Mouse (Mus musculus): Measurements from ENCODE around the gene Cmtm8. TPM values are rescaled to one million over a fixed set of nuclear protein-coding genes. Genes with fewer than 3 reads are reported as not detected.

Gene Cmtm8
- total RNA-seq, 2 experiments from 2014 or later: 3.1 to 4.3 TPM

DNA sequence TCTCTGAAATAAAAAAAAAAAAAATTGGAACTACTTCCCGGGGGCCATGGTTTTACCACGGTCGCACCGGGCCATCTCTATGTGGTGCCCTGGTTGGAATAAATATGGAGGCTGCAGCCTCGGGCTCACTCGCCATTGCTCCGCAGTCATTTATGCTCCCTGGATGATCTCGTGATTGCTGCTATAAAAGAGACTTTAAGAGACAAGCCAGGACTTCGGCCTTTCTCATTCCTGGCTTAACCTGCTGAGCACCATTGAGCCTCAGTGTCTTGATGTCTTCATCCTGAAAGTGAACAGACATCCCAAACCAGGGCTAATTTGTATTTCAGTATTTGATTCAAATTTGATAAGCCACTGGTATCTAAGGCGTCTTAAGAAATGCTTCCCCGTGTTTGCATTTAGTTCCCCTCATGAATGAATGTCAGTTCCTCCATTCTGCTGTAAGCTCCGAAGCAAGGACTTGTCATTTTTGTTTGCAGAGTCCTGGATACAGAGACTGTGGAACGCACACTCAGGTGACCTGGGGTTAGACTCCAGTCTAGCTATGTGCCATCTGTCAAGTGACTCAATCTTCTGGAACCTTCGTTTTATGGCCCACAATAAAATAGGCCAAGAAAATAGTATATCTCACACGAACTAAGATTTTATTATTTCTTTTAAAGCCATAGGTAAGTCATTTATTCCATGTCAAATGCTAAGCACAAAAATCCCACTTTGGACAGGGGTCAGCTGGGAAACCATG, 22.2 kb downstream of the Cmtm8 start:
- DNase-seq: no peak

DNA sequence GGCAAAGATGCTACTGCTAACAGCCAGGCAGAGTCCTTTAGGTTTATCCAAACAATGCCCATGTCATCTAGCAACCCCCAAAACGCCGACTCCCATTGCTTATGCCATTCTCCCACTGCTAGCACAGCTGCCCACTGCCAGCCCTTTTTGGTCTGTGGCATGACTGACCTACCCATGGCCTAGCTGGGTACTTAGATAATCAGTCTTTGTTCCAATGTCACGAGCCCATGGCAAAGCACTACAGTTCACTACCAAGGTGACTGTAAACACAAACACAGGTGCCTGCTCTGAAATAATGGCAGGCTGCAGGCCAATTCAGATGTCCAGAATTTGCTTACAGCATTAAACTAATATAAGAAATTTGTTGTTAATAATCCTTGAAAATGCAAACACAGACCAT, 25.0 kb downstream of the Cmtm8 start:
- DNase-seq: no peak

DNA sequence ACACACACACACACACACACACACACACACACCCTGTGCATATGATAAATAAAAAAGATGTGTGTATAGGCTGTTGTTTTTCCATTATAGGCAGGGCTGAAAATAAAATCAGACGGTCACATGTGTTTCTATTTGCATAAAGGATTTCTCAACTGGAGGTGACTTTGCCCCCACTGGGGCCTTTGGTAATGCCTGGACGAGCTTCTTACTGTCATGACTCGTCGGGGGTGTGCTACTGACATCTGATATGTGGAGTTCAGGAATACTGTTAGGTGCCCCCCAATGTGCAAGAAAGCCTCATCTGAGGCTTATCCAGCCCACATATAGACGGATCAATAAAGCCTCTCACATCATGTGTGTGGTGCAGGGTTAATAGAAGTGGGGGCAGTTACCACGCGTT, 26.9 kb downstream of the Cmtm8 start:
- DNase-seq: no peak

DNA sequence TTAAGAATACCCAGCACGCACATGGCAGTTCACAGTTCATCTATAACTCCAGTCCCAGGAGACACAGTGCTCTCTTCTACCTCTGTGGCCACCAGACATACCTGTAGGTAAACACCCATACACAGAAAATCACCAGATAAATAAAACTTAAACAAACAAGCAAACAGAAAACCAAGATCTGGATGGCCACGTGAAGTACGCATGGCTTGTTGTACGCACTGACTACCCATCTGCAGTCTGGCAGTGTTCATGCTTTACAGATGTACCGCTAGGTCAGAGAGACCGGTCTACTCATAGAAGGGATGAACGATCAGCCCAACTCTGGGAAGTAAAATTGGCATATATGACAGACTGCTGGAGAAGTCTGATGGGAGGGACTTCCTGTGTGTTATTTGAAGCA, 27.8 kb downstream of the Cmtm8 start:
- DNase-seq: no peak

DNA sequence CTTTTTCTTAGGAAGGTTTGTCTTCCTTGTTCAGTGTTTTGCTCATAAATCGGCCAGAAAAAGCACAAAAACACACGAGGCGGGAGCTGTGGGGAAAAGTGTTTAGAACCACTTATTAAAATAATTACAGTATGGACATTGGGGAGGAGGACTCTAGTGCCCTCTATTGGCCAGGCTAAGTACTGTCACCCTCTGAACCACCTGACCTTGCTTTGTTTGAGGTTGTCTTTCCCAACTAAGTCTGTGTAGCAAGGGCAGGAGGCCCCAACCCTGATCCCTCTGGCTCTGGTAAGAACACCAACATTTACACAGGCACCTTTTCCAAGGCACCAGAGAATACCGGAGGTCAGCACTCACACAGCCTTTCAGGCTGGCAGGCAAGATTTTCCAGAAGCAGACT, 28.6 kb downstream of the Cmtm8 start:
- peak; percentile 27 for DNase-seq

DNA sequence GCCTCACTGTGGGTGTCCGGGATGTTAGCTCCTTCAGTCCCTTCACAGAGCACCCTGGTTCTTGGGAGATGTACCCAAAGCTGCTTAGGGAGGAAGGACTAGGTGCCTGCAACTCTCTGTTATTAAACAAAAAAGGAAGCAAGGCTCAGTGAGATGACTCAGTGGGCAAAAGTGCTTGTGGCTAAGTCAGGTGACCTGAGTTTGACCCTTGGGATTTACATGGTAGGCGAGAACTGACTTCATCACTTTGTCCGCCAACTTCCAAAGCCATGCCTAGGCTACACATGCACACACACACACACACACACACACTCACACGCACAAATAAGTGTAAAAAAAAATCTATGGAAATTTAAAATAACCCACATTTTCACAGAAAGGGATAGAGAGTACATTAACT, 32.0 kb downstream of the Cmtm8 start:
- DNase-seq: no peak

DNA sequence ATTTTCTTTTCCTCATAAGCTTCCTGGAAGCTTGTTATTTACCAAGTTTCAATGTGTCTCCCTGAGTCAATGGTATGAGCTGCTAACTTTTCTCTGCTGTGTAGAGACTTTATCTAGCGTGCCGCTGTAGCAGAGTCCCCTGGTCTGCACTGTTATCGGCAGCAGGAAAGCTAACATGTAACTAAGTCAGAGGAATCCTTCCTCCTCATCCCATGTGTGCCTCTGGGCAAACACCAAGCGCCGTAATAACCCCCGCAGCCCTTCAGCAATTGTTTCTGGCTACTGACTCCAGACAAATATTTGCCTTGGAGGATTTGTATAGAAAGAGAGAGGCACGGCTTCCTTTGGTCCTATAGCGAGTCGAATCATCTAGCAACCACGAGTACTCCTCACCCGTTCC, 33.1 kb downstream of the Cmtm8 start:
- no peak for DNase-seq

DNA sequence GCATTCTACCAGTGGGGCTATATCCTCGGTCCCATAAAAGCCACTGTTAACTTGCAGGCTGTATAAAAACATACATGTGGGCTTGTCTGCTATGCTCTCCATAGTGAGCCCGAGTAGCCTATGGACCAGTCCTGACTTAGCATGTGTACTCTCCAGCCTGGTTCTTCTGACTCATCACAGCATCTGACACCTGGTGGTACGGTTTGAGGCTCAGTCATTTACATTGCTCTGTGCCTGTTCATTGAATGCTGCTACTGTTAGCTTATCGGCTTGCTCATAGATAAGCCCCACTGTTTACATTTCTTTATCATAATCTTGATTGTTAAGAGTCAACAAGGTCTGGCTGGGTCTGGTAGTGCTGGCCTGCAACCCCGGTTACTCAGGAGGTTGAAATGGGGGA, 35.3 kb downstream of the Cmtm8 start:
- DNase-seq: no peak

DNA sequence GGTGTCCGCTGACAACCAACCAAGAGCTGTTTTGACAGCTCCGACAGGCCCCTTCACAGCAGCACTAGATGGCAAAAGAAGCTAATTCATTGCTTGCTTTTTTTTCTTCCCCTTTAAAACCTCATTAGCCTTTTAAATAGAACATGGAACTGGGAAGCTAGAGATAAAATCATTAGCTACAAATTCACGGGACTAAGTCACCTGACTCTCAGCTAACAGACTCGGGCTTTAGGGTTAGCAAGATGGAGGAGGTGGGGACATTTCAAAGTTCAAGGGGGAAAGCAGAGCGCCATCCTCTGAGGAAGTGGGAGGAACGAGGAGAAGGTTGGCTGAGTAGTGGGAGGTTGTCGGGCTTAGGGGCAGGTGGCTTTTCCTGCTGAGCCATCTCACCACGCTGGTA, 36.7 kb downstream of the Cmtm8 start:
- DNase-seq: no peak

DNA sequence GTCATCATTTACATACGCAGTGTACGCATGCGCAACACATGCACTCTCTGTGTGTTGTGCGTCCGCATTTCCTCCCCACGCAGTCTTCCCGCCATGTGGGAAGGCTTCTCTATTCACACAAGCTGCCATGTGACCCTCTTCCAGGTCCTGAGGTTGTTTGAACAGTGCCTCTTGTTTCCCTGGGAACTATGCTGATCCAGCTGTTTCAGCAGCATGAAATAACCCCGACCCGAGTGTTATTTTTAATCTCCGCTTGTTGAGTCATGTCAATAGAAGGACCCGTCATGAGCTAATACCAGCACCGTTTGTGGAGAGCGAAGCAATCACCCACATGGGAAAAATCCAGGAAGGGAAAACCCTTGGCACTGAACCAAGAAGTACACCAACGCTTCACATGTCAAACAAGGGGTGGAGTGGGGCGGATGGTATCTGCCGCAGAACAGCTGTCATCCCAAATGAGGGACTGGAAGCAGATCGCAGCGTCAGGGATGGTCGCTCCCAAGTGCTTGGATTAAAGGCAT, 38.7 kb downstream of the Cmtm8 start:
- DNase-seq: no peak

DNA sequence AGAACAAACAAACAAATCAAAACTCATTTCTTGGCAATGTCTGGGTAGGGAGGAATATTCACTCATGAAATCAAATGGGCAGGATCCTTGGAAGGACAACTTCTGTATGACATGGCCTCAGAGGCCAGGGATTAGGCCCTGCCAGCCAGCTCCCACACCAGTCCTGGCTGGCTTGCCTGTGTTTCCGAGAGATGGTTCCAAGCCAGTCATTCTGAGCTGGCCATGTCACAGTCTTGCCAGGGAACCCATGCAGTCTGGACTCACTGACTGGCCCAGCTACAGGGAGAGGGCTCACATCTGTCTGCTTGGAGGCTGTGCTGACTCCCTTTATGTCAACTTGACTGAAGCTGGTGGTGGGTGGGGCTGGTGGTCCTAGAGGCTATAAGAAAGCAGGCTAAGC, 41.8 kb downstream of the Cmtm8 start:
- peak; percentile 42 for DNase-seq

DNA sequence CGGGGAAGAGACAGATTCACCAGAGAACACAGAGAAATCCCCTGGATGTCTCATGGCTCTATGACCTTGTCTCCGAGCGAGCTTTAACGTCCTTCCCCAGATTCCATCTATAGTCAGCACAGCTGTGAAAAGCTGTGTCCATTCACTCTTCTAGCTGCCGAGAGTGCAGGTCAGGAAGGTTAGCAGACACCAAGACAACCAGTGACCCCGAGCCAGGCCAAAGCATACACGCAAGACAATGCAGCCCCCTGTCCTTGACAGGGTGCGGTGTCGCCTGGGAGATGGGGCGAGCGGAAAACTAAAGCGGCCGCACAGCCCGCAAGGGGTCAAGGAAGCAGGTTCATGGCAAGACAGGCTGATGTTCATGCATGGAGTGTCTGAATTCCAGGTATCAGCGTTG, 42.7 kb downstream of the Cmtm8 start:
- DNase-seq: no peak

DNA sequence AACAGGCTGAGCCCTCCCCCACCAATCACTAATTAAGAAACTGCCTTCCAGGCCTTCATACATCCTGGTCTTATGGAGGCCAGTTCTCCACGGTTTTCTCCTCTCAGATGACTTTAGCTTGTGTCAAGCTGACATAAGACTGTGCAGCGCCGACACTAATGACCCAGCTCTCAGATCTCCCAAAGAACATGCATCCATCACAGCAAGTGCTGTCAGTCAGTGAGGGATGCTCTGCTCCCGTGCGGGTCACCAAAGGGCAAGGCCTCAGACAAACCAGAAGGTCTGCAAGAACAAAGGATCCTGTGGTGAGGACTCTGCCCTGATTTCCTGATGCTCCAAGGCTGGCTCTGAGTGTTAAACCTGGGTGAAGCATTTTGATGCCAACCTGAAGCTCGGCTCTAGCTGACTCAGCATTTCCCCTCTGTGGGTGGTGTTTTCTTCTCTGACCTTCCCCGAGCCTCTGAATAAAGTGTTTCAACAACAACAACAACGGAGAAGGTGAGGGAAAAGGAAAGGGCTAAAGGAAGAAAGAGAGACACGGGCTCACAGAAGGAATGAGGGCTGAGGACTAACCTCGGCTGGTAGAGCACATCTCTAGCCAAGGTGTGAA, 44.4 kb downstream of the Cmtm8 start:
- no peak for DNase-seq

DNA sequence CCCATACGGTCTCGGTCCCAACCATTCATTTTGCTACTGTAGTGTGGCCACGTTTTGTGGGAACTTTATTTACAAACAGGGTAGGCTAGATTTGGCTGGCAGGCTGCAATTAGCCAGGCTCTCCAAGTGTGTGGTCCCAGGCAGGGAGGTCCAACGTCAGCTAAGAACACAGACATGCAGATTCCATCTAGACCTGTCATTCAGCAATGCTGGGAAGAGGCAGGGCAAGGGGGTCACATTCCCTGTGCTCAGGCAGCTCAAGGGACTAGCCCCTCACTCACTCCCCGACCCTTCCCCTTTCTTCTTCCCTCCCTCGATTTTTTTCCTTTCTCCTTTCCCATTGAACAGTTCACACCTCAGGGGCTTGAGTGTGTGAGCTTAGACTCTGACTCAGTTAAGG, 45.1 kb downstream of the Cmtm8 start:
- no peak for DNase-seq

DNA sequence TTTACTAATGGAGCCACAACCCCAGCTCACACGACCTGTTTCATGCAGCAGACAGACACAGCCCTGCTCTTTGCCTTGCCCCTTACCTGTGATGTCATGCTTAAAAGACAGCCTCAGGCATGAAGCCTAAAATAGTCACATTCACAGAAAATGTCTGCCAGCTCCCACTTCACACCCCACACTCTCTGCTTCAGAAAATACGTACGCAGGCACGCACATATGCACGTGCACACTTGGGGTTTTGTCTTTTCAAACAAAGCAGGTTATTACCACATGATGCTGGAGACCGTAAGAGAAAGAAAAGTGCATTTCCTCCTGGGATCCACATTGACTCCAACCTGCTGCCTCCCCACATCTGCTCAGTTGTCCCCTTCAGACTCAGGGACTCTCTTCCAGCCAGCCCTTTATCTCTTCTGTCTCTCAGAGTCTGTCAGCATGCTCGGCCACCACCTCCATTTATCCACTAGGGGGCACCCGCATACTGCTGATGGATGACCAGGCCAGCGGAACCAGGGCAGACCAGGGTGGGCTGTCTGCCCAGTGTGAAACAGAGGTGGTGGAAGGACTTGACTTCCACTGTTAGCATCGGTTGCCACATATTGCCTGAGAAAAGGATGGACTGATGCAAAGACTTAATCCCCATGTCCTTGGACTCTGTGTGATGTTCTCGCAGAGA, 46.5 kb downstream of the Cmtm8 start:
- DNase-seq: peak; percentile 88

DNA sequence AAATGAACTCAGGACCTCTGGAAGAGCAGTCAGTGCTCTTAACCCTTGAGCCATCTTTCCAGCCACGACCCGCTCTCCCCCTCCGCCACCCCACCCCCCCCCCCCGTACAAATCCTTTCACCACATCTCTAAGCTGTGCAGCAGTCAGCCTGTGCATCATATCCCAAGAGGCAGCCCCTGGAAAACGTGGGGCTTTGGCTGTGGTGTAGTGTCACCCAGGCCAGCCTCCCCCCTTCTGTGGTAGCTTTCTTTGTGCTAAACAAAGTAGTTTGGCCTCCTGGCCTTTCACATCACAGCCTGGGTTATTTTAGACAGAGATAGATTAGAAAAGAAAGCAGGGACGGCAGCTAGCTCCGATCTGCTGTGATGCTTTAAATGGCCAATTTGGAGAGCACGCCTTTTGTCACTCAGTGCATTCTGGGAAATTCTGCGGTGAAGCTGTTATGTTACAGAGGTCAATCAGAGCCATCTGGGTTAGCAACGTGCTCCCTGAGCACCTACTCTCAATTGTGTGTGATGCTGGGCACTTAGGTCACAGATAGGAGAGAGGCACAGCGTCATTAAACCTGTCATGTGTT, 47.4 kb downstream of the Cmtm8 start:
- DNase-seq: no peak

DNA sequence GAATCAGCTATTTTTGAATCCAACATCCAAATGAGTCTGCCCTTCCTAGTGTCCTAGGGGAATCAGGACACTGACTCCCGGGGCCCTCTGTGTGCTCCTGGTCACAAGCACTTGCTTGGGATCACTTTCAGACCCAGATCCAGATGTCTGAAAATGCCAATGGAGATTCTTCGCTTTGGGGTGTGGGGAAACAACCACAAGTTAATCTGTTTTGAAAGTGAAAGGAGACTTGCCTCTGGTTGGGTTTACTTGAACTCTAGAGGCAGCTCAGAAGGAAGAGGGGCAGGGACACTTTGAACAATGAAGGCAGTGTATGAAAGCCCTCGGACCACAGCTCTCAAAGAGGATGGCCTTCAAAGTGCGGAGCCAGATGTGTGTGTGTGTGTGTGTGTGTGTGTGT, 49.5 kb downstream of the Cmtm8 start:
- no peak for DNase-seq

DNA sequence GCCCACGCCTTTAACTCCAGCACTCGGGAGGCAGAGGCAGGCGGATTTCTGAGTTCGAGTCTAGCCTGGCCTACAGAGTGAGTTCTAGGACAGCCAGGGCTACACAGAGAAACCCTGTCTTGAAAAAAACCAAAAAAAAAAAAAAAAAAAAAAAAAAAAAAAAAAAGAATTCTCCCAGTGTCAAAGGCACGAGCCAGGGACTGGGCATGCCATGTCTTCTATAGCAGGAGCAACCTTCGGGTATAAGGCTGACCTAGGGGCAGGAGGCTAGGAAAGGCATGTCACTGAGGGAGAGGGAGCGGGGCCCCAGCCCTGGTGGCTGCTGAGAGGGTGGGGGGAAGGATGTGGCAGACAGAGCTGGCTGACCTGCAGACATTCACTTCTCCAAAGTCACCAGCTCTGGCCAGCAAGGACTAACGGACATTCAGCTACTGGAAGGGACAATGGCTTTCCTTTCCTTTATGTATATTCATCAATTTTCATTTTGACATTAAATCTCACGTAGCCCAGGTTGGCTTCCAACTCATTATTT, 50.1 kb downstream of the Cmtm8 start:
- DNase-seq: no peak

DNA sequence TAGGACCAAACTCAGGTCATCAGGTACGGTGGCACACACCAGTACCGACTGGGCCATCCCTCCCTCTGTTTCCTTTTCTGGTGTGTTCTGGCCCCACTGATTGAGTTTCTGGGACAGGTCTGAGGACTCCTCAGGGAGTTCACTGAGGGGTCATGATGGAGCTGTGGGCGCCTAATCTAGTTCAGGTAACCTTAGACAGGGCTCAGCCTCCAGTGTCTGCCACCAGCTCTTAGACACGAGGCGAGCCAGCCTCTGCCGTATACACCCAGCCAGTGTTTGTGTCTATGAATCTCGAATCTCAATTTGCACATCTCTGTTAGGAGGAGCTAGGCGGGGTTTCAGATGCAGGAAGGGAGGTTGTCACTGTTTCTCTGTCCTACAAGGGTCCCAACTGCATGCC, 54.0 kb downstream of the Cmtm8 start:
- DNase-seq: no peak

DNA sequence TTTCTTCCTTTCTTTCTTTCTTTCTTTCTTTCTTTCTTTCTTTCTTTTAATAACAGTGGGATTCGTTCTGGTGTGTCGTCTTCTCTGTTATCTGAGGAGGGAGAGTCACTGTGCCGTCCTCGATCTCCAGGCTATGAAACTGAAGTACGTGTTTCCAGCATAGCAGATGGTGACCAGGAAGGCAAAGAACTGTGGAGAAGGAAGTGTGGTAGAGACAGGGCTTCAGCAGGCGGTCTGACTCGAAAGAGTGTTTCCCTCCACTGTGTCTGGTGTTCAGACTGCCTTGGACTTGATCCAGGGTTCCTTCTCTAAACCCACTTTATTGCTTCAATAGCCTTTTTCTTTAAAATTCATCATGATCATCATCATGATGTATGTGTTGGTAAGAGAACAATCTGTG, 54.4 kb downstream of the Cmtm8 start:
- DNase-seq: no peak

DNA sequence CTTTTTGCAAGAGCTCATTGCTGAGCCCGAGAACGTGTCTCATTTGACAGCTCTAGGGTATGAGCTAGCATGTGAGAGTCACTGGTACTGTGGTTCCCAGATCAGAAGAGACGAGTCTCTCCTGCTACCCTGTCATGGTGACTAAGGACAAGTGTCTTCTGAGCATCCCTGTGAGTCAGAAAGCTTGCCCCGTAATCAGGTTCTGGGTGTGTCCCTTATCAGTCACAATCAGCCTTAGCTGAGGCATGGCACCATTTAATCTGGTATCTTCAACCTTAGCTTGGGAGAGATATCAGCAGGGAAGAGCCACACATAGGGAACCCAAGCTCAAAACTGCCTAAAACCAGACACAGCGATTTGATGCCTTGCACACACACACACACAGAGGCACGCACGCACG, 55.3 kb downstream of the Cmtm8 start:
- DNase-seq: no peak

DNA sequence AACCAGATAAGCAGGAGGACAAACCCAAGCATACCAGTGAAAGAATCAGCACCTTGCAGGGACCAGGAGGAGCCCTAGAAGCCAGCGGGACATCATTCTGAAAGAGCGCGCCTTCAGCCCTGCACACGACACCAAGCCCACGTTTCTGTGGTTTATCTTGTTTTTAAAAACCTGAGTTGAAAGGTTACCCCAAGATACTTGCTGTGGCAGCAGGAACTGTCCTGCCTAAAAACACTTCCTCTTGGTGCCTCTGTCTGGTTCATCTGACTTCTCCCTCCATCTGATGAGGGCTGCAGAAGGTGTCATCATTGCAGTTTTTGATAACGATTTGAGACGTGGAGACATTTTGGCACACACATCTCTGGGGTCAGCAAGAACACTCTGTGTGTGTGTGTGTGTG, 56.2 kb downstream of the Cmtm8 start:
- DNase-seq: no peak

DNA sequence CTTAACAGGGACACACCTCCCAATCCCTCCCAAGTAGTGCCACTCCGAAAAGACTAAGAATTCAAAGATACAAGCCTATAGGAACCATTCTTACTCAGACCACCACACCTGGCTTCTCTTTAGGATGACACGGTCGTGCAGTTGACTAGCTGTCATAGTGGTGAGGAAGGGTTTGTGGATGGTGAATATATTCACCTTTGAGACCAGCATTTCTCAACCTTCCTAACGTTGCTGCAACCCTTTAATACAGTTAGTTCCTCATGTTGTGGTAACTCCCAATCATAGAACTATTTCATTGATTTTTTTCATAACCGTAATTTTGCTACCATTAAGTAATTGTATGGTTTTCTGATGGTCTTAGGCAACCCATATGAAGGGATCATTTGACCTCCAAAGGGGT, 56.8 kb downstream of the Cmtm8 start:
- DNase-seq: no peak
